Mouse (Mus musculus) neutrophil, adult 5-6 weeks (primary cell): Measurements from ENCODE around the gene Slx1b. TPM values are rescaled to one million over a fixed set of nuclear protein-coding genes. Genes with fewer than 3 reads are reported as not detected.
"Not testable (repeated sequence)": the region's sequence is repeated elsewhere in the genome, so short reads cannot be mapped to it uniquely, and the experiment has no call there.

ENCODE experiments used
- ATAC-seq: fragments of 151-379, 151-347 bp; 2 replicates; pipeline ENCODE4 v1.8.0; 2017; ENCODE audit warnings: mild to moderate bottlenecking, moderate TSS enrichment; ENCODE audit not compliant: insufficient number of reproducible peaks, poor library complexity, low FRiP score, severe bottlenecking; ENCODE audit errors: extremely low read depth
- total RNA-seq: library from RNA; stranded (forward); fragments of 200-1000 nt; gene quantifications from 2 replicates; pipeline ENCODE4 v1.2.3, GENCODE M21; 2017

Gene Slx1b
- 3.3 and 4.2 TPM in 2 replicates for total RNA-seq

GRCm38 (mm10) chr7:126695631-126696207, at the start of gene Slx1b:
TSS of gene Slx1b (minus strand) at chr7:126695784.
- peak; percentile 84 for ATAC-seq

- no peak for ATAC-seq
These were observed 46.4 kb upstream of the Slx1b start for GRCm38 (mm10) chr7:126741964-126742482.

- no peak for ATAC-seq
These were observed 45.9 kb upstream of the Slx1b start for GRCm38 (mm10) chr7:126741452-126741851.

- ATAC-seq, result no peak
These were observed 45.4 kb upstream of the Slx1b start for GRCm38 (mm10) chr7:126740977-126741376.

GRCm38 (mm10) chr7:126740132-126740735, 44.6 kb upstream of the Slx1b start:
- no peak for ATAC-seq

DNA sequence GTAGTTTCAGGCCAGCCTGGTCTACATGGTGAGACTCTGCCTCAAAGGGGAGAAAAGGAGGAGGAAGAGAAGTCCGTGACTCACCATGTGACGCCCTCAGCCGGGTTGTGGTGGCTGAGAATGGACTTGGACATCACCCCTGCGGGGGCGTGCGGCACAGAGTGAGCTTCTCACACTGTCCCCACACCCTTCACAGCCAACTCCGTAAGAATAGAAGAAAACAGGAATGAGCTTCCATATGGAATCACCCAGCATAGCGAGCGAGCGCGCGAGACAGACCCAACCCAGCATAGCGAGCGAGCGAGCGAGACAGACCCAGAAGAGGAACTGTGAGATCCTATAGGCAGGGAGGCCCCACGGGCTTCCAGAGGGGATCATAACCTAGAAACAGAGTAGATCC, 44.0 kb upstream of the Slx1b start:
- no peak for ATAC-seq

DNA sequence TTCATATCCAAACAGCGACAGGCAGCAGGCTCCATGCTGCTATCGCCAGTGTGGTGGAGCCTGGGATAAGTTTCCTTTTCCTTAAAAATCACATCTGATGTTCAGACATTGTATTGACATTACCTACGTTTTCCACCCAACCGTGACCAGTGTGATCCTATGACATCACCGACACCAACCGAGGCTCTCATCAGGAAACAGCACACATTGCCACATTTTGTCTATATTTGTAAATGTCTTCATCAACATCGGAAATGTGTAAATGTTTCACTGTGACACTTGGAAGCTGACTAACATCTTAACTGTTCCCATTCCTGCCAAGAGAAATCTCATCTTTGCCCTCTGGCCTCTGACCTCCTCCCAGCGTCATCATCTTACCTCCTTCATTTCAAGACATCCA, 40.5 kb upstream of the Slx1b start:
- 0 out of 2 replicates have a peak, but pooled peaks have one; percentile 19 for ATAC-seq

DNA sequence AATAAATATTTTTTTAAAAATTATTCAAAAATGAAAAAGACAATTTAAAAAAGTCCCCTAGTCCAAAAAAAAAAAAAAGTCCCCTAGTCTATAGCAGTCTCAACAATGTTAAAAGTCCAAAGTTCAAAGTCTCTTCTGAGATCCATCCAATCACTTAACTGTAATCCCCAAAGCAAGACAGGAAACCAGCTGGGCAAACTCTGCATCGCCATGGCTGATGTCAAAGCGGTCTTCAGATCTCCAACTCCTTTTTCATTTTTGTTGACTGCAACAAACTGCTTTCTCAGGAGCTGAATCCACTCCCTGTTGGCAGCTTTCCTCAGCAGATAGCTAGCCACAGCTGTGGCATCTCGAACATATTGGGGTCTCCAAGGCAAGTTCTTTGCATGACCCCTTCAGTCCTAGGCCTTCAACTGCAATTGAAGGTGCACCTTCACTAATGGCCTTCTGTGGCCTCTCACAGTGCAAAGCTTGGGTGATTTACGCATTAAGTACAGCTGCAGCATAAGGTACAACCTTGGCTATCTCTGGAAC, 34.7 kb upstream of the Slx1b start:
- not testable (repeated sequence) for ATAC-seq

- 0 out of 2 replicates have a peak, but pooled peaks have one; percentile 9 for ATAC-seq
These were observed 30.1 kb upstream of the Slx1b start for GRCm38 (mm10) chr7:126725667-126726066.

DNA sequence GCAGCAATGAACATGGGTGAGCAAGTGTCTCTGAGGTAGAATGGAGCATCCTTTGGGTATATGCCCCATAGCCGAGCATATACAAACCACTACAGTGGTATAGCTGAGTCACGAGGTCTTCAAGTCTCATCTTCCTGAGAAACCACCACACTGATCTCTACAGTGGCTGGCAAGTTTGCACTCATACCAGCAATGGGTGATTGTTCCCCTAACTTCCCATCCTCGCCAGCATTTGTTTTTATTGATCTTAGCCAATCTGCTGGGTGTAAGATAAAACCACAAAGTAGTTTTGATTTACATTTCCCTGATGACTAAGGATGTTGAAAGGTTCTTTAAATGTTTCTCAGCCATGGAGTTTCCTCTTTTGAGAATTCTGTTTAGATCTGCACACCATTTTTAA, 29.5 kb upstream of the Slx1b start:
- no peak for ATAC-seq

DNA sequence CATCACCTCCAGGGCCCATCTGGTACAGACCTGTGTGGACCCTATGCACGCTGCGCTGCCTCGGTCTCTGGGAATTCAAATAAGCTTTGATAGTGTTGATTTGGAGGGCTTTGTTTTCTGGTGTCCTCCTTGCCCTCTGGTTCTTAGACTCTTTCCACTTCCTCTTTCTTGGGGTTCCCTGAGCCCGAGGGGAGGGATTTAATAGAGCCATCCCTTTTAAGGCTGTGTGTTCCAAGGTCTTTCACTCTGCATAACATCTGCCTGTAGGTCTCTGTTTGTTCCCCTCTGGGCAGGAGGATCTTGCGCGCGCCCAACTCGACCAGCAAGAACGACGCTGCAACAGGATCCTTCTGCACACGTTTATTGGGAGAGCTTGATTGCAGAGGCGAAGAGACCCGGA, 26.1 kb upstream of the Slx1b start:
- 0 out of 2 replicates have a peak, but pooled peaks have one; percentile 16 for ATAC-seq

DNA sequence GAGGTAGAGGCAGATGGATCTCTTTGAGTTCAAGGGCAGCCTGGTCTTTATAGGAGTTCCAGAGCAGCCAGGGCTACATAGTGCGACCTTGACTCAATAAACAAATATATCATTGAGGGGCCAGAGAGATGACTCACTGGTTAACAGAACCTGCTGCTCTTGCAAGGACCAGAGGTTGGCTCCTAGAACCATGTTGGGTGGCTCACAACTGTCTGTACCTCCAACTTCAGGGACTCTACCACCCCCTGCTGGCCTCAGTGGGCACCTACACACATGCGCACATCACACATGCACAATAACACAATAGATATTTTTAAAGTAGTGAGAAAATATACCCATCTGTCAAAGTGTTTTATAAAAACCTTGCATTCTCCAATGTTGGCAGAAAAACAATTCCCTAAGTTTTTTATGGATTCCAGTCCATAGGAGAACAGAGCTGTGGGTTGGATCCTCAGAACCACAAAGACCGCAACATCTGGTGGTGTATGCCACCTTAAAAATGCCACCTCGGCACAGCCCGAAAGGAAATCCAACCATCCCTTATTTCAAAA, 23.3 kb upstream of the Slx1b start:
- peak; percentile 48; the same call in 1 of the 2 replicates for ATAC-seq

GRCm38 (mm10) chr7:126717566-126717965, 22.0 kb upstream of the Slx1b start:
- ATAC-seq, result no peak

DNA sequence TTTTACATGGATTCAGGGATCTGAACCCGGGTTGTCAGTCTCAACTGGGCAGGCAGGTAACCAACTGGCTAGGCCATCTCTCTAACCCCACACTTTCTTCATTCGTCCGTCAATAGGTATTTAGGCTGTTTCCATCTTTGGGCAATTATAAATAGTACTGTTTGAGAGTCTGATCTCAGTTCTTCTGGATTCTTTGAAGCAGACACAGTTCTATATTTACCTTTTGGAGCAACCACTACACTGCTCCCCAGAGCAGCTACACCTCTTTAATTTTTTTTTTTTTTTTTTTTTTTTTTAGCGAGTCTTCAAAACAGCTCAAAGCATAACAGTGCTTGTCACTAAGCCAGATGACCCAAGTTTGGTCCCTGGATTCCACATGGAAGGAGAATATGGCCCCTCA, 20.1 kb upstream of the Slx1b start:
- ATAC-seq, result no peak

DNA sequence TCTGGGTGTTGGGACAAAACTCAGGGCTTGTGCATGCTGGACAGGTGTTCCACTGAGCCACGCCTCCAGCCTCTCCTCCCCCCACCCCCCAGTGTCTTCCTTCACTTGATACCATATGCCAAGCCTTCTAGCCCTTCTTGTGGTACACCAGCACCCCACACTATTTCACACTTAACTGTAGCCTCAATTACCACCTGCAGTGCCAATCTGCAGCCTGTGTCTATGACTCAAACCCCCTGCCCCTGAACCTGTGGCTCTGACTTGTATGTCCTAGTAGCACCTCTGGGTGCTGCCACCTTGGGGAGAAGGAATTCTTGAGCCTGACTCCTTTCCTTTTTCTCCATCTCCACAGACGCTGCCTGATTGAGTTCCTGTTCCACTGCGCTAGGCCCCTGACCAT, 16.3 kb upstream of the Slx1b start:
- no peak for ATAC-seq

DNA sequence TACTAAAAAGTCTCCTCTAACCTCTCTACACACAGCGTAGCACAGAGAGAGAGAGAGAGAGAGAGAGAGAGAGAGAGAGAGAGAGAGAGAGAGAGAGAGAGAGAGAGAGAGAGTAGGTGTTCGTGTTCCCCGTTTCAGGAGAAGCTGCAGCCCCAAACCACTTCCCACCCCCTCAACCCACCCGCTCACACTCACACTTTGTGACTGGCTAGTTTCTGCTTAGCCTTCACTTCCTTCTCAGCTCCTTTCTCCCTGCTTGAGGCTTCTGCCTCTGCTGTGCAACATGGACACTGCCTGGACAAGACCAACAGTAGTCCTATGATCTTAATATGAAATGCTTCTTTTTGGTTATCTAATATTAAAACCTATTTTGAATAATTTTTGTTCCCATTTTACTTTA, 14.7 kb upstream of the Slx1b start:
- ATAC-seq, result no peak

DNA sequence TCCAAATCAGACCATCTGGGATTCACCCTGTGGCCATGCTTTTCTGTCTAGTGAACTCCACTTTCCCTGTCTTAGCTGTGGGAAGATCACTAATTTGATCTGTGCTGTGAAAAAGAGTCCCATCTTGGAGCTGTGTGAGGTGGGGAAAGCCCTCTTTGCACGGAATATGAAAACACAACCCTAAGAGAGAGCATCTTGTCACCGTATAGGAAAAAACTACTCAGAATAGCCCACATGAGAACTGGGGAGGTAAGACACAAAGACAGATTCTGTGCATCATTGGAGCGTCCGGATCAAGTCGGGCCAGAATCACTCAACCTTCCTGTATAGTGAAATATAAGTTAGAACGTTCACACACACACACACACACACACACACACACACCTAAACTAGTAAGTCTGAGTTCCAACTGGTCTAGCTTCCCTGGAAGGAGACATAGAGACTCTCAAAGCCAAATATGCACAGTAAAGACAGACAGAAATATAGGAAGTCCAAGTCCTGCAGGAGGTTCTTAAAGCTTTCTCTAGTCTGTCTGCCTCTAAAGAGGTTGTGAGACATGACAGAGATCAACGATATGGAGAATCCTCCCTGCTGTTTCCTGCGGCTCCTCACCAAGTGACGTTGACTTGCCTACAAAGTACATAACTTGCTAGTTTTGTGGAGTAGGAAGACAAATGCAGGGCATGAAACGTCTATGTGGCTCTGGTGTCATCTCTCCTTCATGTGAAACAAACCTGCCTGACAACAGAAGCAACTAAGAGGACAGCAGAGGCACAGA, 12.8 kb upstream of the Slx1b start:
- no peak for ATAC-seq

- peak; percentile 40; the same call in 1 of the 2 replicates for ATAC-seq
These were observed 12.0 kb upstream of the Slx1b start, which contains the start of gene Coro1a for GRCm38 (mm10) chr7:126707442-126708174. TSS of gene Coro1a (minus strand) at chr7:126707787.
